Mouse (Mus musculus) liver, adult 2 months (tissue): ENCODE data around the gene Amhr2.

ENCODE experiments used
- CTCF ChIP-seq: fragments of 200-500 bp; IDR thresholded peaks from 2 replicates; pipeline ENCODE4 v1.5.1; 2011; ENCODE audit warnings: low read depth, low read length, control low read depth
- POLR2A ChIP-seq: fragments of 200-500 bp; IDR thresholded peaks from 2 replicates; pipeline ENCODE4 v1.6.1; 2011; ENCODE audit warnings: low read length, control low read depth; ENCODE audit not compliant: insufficient read depth; ENCODE audit errors: extremely low read depth

GRCm38 (mm10) chr15:102406196-102406911, 38.8 kb upstream of the Amhr2 start:
- no peak for TF ChIP-seq CTCF
- TF ChIP-seq POLR2A, result peak; percentile 38; the same call in 1 of the 2 replicates
